Mouse (Mus musculus) lung, postnatal 36 days (tissue): ENCODE measurements at regions not wholly inside any gene's neighbourhood (a gene's known extent, or its start where the extent isn't known, plus 50 kb on each side); places are given as distances from the start of the nearest gene placed in this dataset.

Experiments
- DNase-seq: peaks from one replicate; pipeline ENCODE4 v3.0.0; 2022; ENCODE audit warnings: mixed read lengths

- DNase-seq = no peak
Observed at GRCm38 (mm10) chr13:90371415-90372150, 282.2 kb upstream of the Xrcc4 start.

- DNase-seq = no peak
Observed at GRCm38 (mm10) chr13:90370746-90371414, 281.5 kb upstream of the Xrcc4 start.

GRCm38 (mm10) chr13:90364518-90365027 lies 275.2 kb upstream of the Xrcc4 start:
- no peak for DNase-seq

GRCm38 (mm10) chr13:90359861-90360601 lies 270.6 kb upstream of the Xrcc4 start:
- peak; percentile 41 for DNase-seq

GRCm38 (mm10) chr13:90358149-90358548 lies 268.7 kb upstream of the Xrcc4 start:
- no peak for DNase-seq

- DNase-seq = no peak
Observed at GRCm38 (mm10) chr13:90355602-90356001, 266.2 kb upstream of the Xrcc4 start.

GRCm38 (mm10) chr13:90342823-90343222 lies 253.4 kb upstream of the Xrcc4 start:
- no peak for DNase-seq

- no peak for DNase-seq
Observed at GRCm38 (mm10) chr13:90341597-90342212, 252.3 kb upstream of the Xrcc4 start.

- no peak for DNase-seq
Observed at GRCm38 (mm10) chr13:90340647-90341160, 251.3 kb upstream of the Xrcc4 start.

- no peak for DNase-seq
Observed at GRCm38 (mm10) chr13:90337591-90337990, 248.2 kb upstream of the Xrcc4 start.

GRCm38 (mm10) chr13:90335741-90336037 lies 246.3 kb upstream of the Xrcc4 start:
- no peak for DNase-seq

- no peak for DNase-seq
Observed at GRCm38 (mm10) chr13:90334934-90335740, 245.7 kb upstream of the Xrcc4 start.

GRCm38 (mm10) chr13:90334286-90334685 lies 244.9 kb upstream of the Xrcc4 start:
- DNase-seq = no peak

GRCm38 (mm10) chr13:90325226-90325625 lies 235.8 kb upstream of the Xrcc4 start:
- no peak for DNase-seq

GRCm38 (mm10) chr13:90313209-90313978 lies 224.0 kb upstream of the Xrcc4 start:
- no peak for DNase-seq

- no peak for DNase-seq
Observed at GRCm38 (mm10) chr13:90310482-90310881, 221.1 kb upstream of the Xrcc4 start.

GRCm38 (mm10) chr13:90300481-90300880 lies 211.1 kb upstream of the Xrcc4 start:
- DNase-seq = peak; percentile 8

GRCm38 (mm10) chr13:90294648-90295007 lies 205.2 kb upstream of the Xrcc4 start:
- no peak for DNase-seq

GRCm38 (mm10) chr13:90293697-90294647 lies 204.6 kb upstream of the Xrcc4 start:
- DNase-seq = no peak

GRCm38 (mm10) chr13:90292905-90293304 lies 203.5 kb upstream of the Xrcc4 start:
- DNase-seq = no peak
